Mouse (Mus musculus) thymus, adult 2 months (tissue): ENCODE results near the gene Pacs2.

ENCODE experiments used
- CTCF ChIP-seq: fragments of 200-500 bp; IDR thresholded peaks from 2 replicates; pipeline ENCODE4 v1.5.1; 2012; ENCODE audit warnings: mild to moderate bottlenecking, control low read depth, low read length, moderate library complexity, borderline replicate concordance; ENCODE audit not compliant: control insufficient read depth, poor library complexity, insufficient read depth; ENCODE audit errors: extremely low read depth
- POLR2A ChIP-seq: fragments of 200-500 bp; IDR thresholded peaks from 2 replicates; pipeline ENCODE4 v1.6.1; 2012; ENCODE audit warnings: mild to moderate bottlenecking, low read length, control low read depth, moderate library complexity; ENCODE audit not compliant: control insufficient read depth, poor library complexity, insufficient read depth; ENCODE audit errors: extremely low read depth

DNA sequence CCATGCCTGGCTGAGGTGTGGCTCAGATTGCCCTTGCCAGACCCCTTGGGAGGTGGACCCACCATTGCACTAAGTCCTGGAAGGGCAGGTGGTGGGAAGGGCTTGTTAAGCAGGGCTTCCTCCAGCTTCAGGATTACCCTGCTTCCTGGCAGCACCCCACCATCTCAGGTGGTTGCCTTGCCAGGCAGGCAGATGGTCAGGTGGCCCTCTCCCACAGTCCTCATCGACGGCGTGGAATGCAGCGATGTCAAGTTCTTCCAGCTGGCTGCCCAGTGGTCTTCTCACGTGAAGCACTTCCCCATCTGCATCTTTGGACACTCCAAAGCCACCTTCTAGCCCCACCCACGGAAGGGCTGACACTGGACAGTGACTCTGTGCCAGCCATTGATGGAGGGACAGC lies 57.0 kb downstream of the Pacs2 start:
- TF ChIP-seq CTCF (no peak), POLR2A (no peak)
